Mouse (Mus musculus): ENCODE measurements around the gene Anapc5.
A peak's percentile ranks its signal among the peaks of the same experiment; 100 is the strongest.

Gene Anapc5

GRCm38 (mm10) chr5:122799379-122800344 lies 21.5 kb downstream of the Anapc5 start:
- DNase-seq (ENCODE audit: low spot score in 2 of 2), result no peak

- DNase-seq (ENCODE audit: low spot score in 2 of 2), result peak; percentile 42 to 71
These were observed 22.4 kb downstream of the Anapc5 start for GRCm38 (mm10) chr5:122798557-122799378.

DNA sequence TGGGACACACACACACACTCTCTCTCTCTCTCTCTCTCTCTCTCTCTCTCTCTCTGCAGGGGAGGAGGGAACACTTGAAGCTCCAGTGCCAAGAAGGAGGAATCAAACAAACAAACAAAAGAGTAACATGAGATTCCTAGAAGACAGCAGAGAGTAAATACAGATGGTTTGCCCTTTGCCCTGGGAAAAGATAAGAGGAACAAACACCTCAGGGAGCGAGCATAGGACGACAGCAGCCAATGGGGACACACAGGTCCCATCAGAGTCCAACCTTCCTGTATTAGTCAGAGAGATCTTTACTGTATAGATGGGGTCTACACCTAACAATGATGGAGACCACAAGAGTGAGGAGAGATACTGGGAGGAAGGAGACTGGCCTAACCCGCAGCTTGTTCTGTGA lies 23.3 kb downstream of the Anapc5 start:
- DNase-seq (ENCODE audit: low spot score in 2 of 2), result no peak

DNA sequence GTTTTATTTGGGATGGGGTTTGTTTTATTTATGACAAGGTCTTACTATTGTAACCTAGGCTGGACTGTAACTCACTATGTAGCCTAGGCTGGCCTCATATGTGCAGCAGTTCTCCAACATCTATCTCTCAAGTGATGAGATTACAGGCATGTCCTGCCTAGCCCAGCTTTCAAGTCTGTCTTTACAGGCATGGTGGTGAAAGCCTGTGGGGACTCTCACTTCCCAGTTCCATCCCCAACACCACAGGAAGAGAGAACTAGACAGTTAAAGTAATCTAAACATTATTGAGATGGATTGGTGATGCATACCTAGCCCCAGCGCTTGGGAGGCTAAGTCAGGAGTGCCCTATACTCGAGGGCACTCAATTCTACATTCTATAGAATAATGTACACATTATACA lies 32.4 kb downstream of the Anapc5 start:
- DNase-seq (ENCODE audit: low spot score in 2 of 2), result no peak

GRCm38 (mm10) chr5:122786035-122786819 lies 34.9 kb downstream of the Anapc5 start:
- DNase-seq (ENCODE audit: low spot score in 2 of 2), result no peak

- DNase-seq (ENCODE audit: low spot score in 2 of 2), result no peak
These were observed 37.3 kb downstream of the Anapc5 start for GRCm38 (mm10) chr5:122783726-122784406.

DNA sequence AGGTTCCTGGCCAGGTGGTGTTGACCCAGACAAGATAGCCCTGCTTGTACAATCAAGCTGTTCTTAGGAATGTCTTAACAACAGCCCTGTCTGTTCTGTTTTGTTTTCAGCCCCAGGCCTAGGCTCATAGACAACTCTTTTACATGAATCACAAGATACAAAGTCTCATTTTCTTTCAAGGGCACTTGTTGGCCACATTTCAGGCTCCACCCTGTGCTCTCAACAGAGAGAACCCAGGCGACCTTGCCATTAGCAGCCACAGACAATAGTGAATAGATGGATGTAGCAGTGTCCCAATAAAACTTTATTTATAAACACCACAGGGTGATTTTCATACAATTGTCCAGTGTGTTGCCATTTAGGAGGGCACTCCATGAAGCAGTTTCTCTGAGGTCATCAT lies 39.1 kb downstream of the Anapc5 start:
- DNase-seq (ENCODE audit: low spot score in 2 of 2), result no peak

DNA sequence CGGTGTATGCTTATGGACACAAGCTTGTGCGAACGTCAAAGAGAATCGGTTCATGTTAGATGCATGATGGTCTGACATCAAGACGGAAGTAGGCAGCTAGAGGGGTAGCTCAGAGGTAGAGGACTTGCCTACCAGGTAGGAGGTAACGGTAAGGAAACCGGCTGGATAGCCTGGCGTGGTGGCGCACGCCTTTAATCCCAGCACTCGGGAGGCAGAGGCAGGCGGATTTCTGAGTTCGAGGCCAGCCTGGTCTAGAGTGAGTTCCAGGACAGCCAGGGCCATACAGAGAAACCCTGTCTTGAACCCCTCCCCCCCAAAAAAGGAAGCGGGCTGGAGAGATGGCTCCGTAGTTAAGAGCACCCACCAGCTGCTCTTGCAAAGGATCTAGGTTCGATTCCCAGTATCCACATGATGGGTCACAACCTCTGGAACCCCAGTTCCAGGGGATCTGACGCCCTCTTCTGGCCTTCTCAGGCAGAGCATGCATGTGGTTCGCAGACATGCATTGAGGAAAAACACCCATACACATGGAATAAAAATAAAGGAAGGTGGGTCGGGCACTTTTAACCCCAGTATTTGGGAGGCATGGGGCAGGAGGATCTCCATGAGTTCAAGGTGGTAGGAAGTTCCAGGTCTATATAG lies 40.2 kb downstream of the Anapc5 start:
- no peak for DNase-seq (ENCODE audit: low spot score in 2 of 2)

GRCm38 (mm10) chr5:122779277-122779834 lies 41.8 kb downstream of the Anapc5 start, which contains the start of gene Camkk2:
Camkk2 (minus strand) TSS chr5:122779409.
- DNase-seq (ENCODE audit: low spot score in 2 of 2), result peak in 1 of 2 experiments; percentile 83

GRCm38 (mm10) chr5:122778231-122779226 lies 42.6 kb downstream of the Anapc5 start:
- peak; percentile 55 to 73 for DNase-seq (ENCODE audit: low spot score in 2 of 2)

GRCm38 (mm10) chr5:122777322-122777721 lies 43.8 kb downstream of the Anapc5 start:
- no peak for DNase-seq (ENCODE audit: low spot score in 2 of 2)

DNA sequence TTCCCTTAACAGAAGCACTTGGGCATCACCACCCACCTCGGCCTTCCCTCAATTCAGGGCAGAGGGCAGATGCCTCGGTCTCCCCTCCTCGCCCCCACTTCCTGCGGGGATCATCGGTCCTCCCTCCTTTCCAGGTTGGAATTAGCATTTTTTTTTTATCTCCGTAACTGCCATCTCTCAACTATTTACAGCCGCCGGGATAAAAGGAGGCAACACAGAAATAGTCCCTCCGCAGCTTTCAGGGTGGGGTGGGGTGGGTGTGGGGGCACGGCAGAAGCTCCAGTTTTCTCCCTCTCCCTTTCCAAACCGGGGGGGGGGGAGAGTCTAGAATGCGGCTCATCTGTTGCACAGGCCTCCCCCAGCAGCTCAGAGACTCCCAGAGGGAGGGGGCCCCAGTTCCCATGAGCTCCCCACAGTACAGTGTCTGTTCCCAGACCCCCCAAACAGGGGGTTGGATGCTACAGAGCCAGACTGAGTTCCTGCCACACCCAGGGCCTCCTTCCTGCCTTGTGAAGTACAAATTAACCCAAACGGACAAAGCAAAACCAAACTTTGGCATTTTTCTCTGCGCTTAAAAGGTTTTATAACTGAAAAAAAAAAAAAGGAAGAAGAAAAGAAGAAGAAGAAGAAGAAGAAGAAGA lies 45.4 kb downstream of the Anapc5 start:
- DNase-seq (ENCODE audit: low spot score in 2 of 2), result no peak

GRCm38 (mm10) chr5:122774743-122775611 lies 46.2 kb downstream of the Anapc5 start:
- peak; percentile 33 to 58 for DNase-seq (ENCODE audit: low spot score in 2 of 2)

GRCm38 (mm10) chr5:122773756-122774155 lies 47.4 kb downstream of the Anapc5 start:
- no peak for DNase-seq (ENCODE audit: low spot score in 2 of 2)

GRCm38 (mm10) chr5:122771428-122771827 lies 49.7 kb downstream of the Anapc5 start:
- DNase-seq (ENCODE audit: low spot score in 2 of 2), result no peak

- DNase-seq (ENCODE audit: low spot score in 2 of 2), result peak in 1 of 2 experiments; percentile 43
These were observed 50.3 kb downstream of the Anapc5 start for GRCm38 (mm10) chr5:122770806-122771261.

- DNase-seq (ENCODE audit: low spot score in 2 of 2), result no peak
These were observed 50.8 kb downstream of the Anapc5 start for GRCm38 (mm10) chr5:122770304-122770703.
